Mouse (Mus musculus): ENCODE measurements around the gene Lbx2. TPM values are rescaled to one million over a fixed set of nuclear protein-coding genes. Genes with fewer than 3 reads are reported as not detected.

Gene Lbx2
- total RNA-seq, 2 experiments from 2014 or later, result 1.9 TPM; not detected in 1

- no peak for DNase-seq (ENCODE audit: extremely low spot score in 1 of 2, low spot score in 2 of 2)
- intact Hi-C loops (cut with DNase I), result loop anchor here (10.0 kb wide), 1 partner anchor 640 kb away; the partner anchor contains the start of gene Vax2
- no peak; the same call in 1 of the 2 replicates for TF ChIP-seq CTCF (IDR thresholded peaks at IDR 0.05)
- no peak overlapping the region for H3K4me3 ChIP-seq
- no peak overlapping the region for H3K27ac ChIP-seq
Observed at GRCm38 (mm10) chr6:83074979-83075378, 11.2 kb upstream of the Lbx2 start.

GRCm38 (mm10) chr6:83077630-83078323 is 8.4 kb upstream of the Lbx2 start, which contains the start of gene Pcgf1:
Gene Pcgf1 (plus strand): TSS chr6:83077869.
- peak within 1 kb of the TSS; percentile 100 for H3K27ac ChIP-seq
- no peak for TF ChIP-seq CTCF (IDR thresholded peaks at IDR 0.05)
- intact Hi-C loops (cut with DNase I), result loop anchor here (1.0 to 10.0 kb wide), 4 partner anchors 23 to 637 kb away; partner anchors contain the start of genes Aup1, Ccdc142, Gm42688 and Vax2
- DNase-seq (ENCODE audit: extremely low spot score in 1 of 2, low spot score in 2 of 2), result peak; percentile 39 to 56
- peak within 1 kb of the TSS; percentile 84 for H3K4me3 ChIP-seq

GRCm38 (mm10) chr6:83078324-83078858 is 7.8 kb upstream of the Lbx2 start:
- intact Hi-C loops (cut with DNase I), result loop anchor here (1.0 to 10.0 kb wide), 4 partner anchors 22 to 636 kb away; partner anchors contain the start of genes Aup1, Ccdc142, Gm42688 and Vax2
- peak; percentile 99 for DNase-seq (ENCODE audit: extremely low spot score in 1 of 2, low spot score in 2 of 2)
- Histone ChIP-seq H3K27ac (peak overlapping the region; percentile 100), H3K4me3 (peak overlapping the region; percentile 84)
- peak; percentile 63 for TF ChIP-seq CTCF (IDR thresholded peaks at IDR 0.05)

GRCm38 (mm10) chr6:83080210-83080609 is 6.0 kb upstream of the Lbx2 start:
- intact Hi-C loops (cut with DNase I), result no loop called here
- no peak overlapping the region for H3K27ac ChIP-seq
- TF ChIP-seq CTCF (IDR thresholded peaks at IDR 0.05), result no peak
- no peak overlapping the region for H3K4me3 ChIP-seq
- no peak for DNase-seq (ENCODE audit: extremely low spot score in 1 of 2, low spot score in 2 of 2)

- Histone ChIP-seq H3K27ac (no peak overlapping the region), H3K4me3 (no peak overlapping the region)
- no peak for DNase-seq (ENCODE audit: extremely low spot score in 1 of 2, low spot score in 2 of 2)
- intact Hi-C loops (cut with DNase I), result no loop called here
- TF ChIP-seq CTCF (IDR thresholded peaks at IDR 0.05), result no peak
Observed at GRCm38 (mm10) chr6:83083497-83083896, 2.7 kb upstream of the Lbx2 start.

- no peak overlapping the region for H3K4me3 ChIP-seq
- no peak for DNase-seq (ENCODE audit: extremely low spot score in 1 of 2, low spot score in 2 of 2)
- H3K27ac ChIP-seq, result no peak overlapping the region
- TF ChIP-seq CTCF (IDR thresholded peaks at IDR 0.05), result no peak
- intact Hi-C loops (cut with DNase I), result no loop called here
Observed at GRCm38 (mm10) chr6:83084477-83084876, 1.7 kb upstream of the Lbx2 start.

- intact Hi-C loops (cut with DNase I), result no loop called here
- TF ChIP-seq CTCF (IDR thresholded peaks at IDR 0.05), result no peak
- DNase-seq (ENCODE audit: extremely low spot score in 1 of 2, low spot score in 2 of 2), result no peak
- H3K27ac ChIP-seq, result no peak overlapping the region
- H3K4me3 ChIP-seq, result peak overlapping the region; percentile 23; the same call in 1 of the 2 replicates
Observed at GRCm38 (mm10) chr6:83087205-83087925, 1.2 kb downstream of the Lbx2 start.

GRCm38 (mm10) chr6:83087926-83088260 is 1.7 kb downstream of the Lbx2 start:
- intact Hi-C loops (cut with DNase I), result no loop called here
- no peak for TF ChIP-seq CTCF (IDR thresholded peaks at IDR 0.05)
- peak overlapping the region; percentile 23; the same call in 1 of the 2 replicates for H3K4me3 ChIP-seq
- H3K27ac ChIP-seq, result no peak overlapping the region
- DNase-seq (ENCODE audit: extremely low spot score in 1 of 2, low spot score in 2 of 2), result no peak

GRCm38 (mm10) chr6:83092416-83093127 is 6.4 kb downstream of the Lbx2 start:
- DNase-seq (ENCODE audit: extremely low spot score in 1 of 2, low spot score in 2 of 2), result no peak
- TF ChIP-seq CTCF (IDR thresholded peaks at IDR 0.05), result no peak
- H3K27ac ChIP-seq, result no peak overlapping the region
- intact Hi-C loops (cut with DNase I), result no loop called here
- H3K4me3 ChIP-seq, result no peak overlapping the region

GRCm38 (mm10) chr6:83095968-83096367 is 9.8 kb downstream of the Lbx2 start:
- no peak for TF ChIP-seq CTCF (IDR thresholded peaks at IDR 0.05)
- H3K27ac ChIP-seq, result no peak overlapping the region
- intact Hi-C loops (cut with DNase I), result no loop called here
- no peak overlapping the region for H3K4me3 ChIP-seq
- DNase-seq (ENCODE audit: extremely low spot score in 1 of 2, low spot score in 2 of 2), result no peak

GRCm38 (mm10) chr6:83098411-83098810 is 12.2 kb downstream of the Lbx2 start:
- intact Hi-C loops (cut with DNase I), result no loop called here
- DNase-seq (ENCODE audit: extremely low spot score in 1 of 2, low spot score in 2 of 2), result no peak
- TF ChIP-seq CTCF (IDR thresholded peaks at IDR 0.05), result no peak
- H3K4me3 ChIP-seq, result no peak overlapping the region
- no peak overlapping the region for H3K27ac ChIP-seq

All from left cerebral cortex, adult 2 months (tissue).